Mouse (Mus musculus): ENCODE data around the gene Abhd12b. TPM values are rescaled to one million over a fixed set of nuclear protein-coding genes. Genes with fewer than 3 reads are reported as not detected.

The Abhd12b gene
- polyA plus RNA-seq, 1 experiment from 2014 or later: not detected

DNA sequence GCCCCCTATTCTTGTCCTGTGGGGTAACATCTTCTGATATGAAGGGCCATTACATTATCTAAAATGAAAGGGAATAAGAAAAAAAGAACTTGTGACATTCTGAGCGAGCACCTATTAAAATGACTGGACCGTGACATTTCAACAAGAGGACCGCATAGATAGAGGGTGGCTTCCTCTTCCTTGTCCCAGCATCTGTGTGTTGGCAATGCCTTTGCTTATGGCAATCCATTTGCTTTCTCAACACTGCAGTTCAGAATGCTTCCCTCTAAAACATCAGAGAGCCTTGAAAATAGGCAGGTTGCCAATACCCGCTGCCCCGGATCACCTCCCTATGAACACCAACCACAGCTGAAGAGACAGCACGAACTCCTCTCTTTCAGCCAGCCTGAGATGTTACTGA, 44.0 kb upstream of the Abhd12b start:
- peak overlapping the region; percentile 84 for H3K4me3 ChIP-seq (ENCODE audit: low read depth, low read length)

GRCm38 (mm10) chr12:70110375-70111116, 43.4 kb upstream of the Abhd12b start:
- H3K9ac ChIP-seq (replicated peaks): peak overlapping the region; percentile 80
- 0 out of 2 replicates have a peak, but pooled peaks cover 4% of the 10 kb centered on the region for H3K27me3 ChIP-seq (ENCODE audit: insufficient read depth, low read length)
- H3K27ac ChIP-seq (ENCODE audit: low read depth): peak overlapping the region; percentile 89
- TF ChIP-seq CTCF (IDR thresholded peaks at IDR 0.05; ENCODE audit: low read depth): no peak
- TF ChIP-seq EP300 (IDR thresholded peaks at IDR 0.05; ENCODE audit: low read depth): no peak
- H3K4me3 ChIP-seq (ENCODE audit: low read depth, low read length): peak overlapping the region; percentile 84
- no peaks in the 10 kb centered on the region for H3K36me3 ChIP-seq (replicated peaks; ENCODE audit: insufficient read depth, low read length)
- no peaks in the 10 kb centered on the region for H3K9me3 ChIP-seq (ENCODE audit: low read length)
- DNase-seq: no peak
- 11% methylated on average over 23 of the region's 23 CpGs for WGBS (ENCODE audit: insufficient replicate concordance)
- H3K4me2 ChIP-seq (ENCODE audit: low read depth, low read length): peak overlapping the region; percentile 99
- peaks cover 8% of the 10 kb centered on the region for H3K4me1 ChIP-seq (ENCODE audit: insufficient read depth)
- ATAC-seq: no peak

More for the DNA sequence above, 44.0 kb upstream of the Abhd12b start:
- TF ChIP-seq EP300 (IDR thresholded peaks at IDR 0.05; ENCODE audit: low read depth): no peak
- TF ChIP-seq CTCF (IDR thresholded peaks at IDR 0.05; ENCODE audit: low read depth): no peak
- Histone ChIP-seq H3K9me3 (ENCODE audit: low read length) (no peaks in the 10 kb centered on the region), H3K27me3 (ENCODE audit: insufficient read depth, low read length) (0 out of 2 replicates have a peak, but pooled peaks cover 4% of the 10 kb centered on the region), H3K4me2 (ENCODE audit: low read depth, low read length) (peak overlapping the region; percentile 99), H3K36me3 (replicated peaks; ENCODE audit: insufficient read depth, low read length) (no peaks in the 10 kb centered on the region), H3K9ac (replicated peaks) (no peak overlapping the region), H3K27ac (ENCODE audit: low read depth) (peak overlapping the region; percentile 89), H3K4me1 (ENCODE audit: insufficient read depth) (peaks cover 8% of the 10 kb centered on the region)
- WGBS (ENCODE audit: insufficient replicate concordance): 44% methylated on average over 6 of the region's 6 CpGs
- ATAC-seq (no peak), DNase-seq (peak; percentile 27)

DNA sequence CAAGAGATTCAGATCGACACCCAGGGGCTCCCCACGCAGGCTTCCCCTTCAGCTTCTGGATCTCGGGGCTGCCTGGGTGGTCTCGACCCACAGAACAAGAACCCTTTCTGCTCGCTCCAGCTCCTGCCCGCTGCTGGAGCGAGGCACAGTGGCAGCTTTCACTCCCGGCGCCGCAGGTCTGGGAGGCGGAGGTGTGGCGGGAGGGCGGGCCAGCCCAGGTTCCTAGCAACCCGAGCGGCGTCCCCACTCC, 42.9 kb upstream of the Abhd12b start:
- DNase-seq (no peak), ATAC-seq (peak; percentile 60)
- peak overlapping the region; percentile 84 for H3K4me3 ChIP-seq (ENCODE audit: low read depth, low read length)
- 0% methylated on average over 14 of the region's 16 CpGs for WGBS (ENCODE audit: insufficient replicate concordance)
- H3K9me3 ChIP-seq (ENCODE audit: low read length): no peaks in the 10 kb centered on the region
- peak overlapping the region; percentile 89 for H3K27ac ChIP-seq (ENCODE audit: low read depth)
- 0 out of 2 replicates have a peak, but pooled peaks cover 4% of the 10 kb centered on the region for H3K27me3 ChIP-seq (ENCODE audit: insufficient read depth, low read length)
- peaks cover 8% of the 10 kb centered on the region for H3K4me1 ChIP-seq (ENCODE audit: insufficient read depth)
- no peak for TF ChIP-seq CTCF (IDR thresholded peaks at IDR 0.05; ENCODE audit: low read depth)
- TF ChIP-seq EP300 (IDR thresholded peaks at IDR 0.05; ENCODE audit: low read depth): no peak
- peak overlapping the region; percentile 80 for H3K9ac ChIP-seq (replicated peaks)
- no peaks in the 10 kb centered on the region for H3K36me3 ChIP-seq (replicated peaks; ENCODE audit: insufficient read depth, low read length)
- H3K4me2 ChIP-seq (ENCODE audit: low read depth, low read length): peak overlapping the region; percentile 99

DNA sequence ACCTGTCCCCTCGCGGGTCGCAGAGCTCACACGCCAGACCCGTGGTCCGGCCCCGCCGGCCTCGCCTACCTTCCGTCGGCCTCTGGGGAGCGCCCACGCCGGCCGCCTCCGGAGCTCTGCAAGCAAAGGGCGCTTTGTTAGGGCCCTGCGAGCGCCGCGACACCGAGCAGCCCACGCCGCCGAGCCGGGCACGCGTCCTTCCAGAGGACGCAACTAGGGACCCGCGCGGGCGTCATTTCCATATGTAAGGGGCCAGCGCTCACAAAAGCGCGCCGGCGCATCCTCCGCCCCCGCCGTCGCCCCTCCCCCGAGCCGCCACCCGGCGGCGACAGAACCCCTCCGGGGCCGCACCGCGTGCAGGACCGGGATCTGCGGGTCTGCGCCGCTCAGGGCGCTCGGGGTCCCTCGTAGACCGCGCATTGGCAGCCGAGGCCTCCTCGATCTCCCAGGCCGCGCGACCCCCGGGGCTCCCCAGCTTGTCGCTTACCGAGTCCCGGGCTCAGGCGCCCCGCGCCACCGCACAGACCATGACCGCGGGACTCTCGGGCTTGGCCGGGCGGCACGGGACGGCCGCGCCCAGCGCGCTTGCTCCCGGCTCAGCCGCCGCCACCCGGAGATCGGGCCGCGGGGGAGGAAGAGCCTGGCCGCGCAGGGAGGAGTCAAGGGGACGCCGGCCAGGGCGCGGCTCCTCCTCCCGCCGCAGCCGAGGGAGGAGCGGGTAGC, 42.4 kb upstream of the Abhd12b start:
- DNase-seq (peak; percentile 79), ATAC-seq (peak; percentile 87)
- TF ChIP-seq CTCF (IDR thresholded peaks at IDR 0.05; ENCODE audit: low read depth): no peak
- no peak for TF ChIP-seq EP300 (IDR thresholded peaks at IDR 0.05; ENCODE audit: low read depth)
- peak overlapping the region; percentile 80 for H3K9ac ChIP-seq (replicated peaks)
- H3K4me1 ChIP-seq (ENCODE audit: insufficient read depth): peaks cover 8% of the 10 kb centered on the region
- under 1% methylated on average over 73 of the region's 101 CpGs for WGBS (ENCODE audit: insufficient replicate concordance)
- H3K9me3 ChIP-seq (ENCODE audit: low read length): no peaks in the 10 kb centered on the region
- peak overlapping the region; percentile 89 for H3K27ac ChIP-seq (ENCODE audit: low read depth)
- H3K4me2 ChIP-seq (ENCODE audit: low read depth, low read length): peak overlapping the region; percentile 99
- H3K36me3 ChIP-seq (replicated peaks; ENCODE audit: insufficient read depth, low read length): no peaks in the 10 kb centered on the region
- 0 out of 2 replicates have a peak, but pooled peaks cover 4% of the 10 kb centered on the region for H3K27me3 ChIP-seq (ENCODE audit: insufficient read depth, low read length)
- peak overlapping the region; percentile 84 for H3K4me3 ChIP-seq (ENCODE audit: low read depth, low read length)

DNA sequence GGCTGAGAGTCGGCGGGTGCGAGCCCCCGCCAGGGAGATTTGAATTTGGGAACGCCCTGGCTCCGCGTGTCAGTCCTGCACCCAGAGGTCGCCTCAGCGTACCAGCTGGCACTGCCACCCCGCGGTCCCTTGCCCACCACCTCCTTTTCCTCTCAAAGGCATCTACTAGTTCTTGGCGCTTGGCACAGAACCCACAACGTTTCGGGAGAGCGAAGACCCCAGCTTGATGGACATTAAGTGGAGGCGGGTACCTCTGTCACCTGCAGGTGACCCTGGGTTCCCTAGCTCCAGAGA, 41.9 kb upstream of the Abhd12b start:
- peak overlapping the region; percentile 84 for H3K4me3 ChIP-seq (ENCODE audit: low read depth, low read length)
- TF ChIP-seq EP300 (IDR thresholded peaks at IDR 0.05; ENCODE audit: low read depth): no peak
- no peak for TF ChIP-seq CTCF (IDR thresholded peaks at IDR 0.05; ENCODE audit: low read depth)
- H3K9me3 ChIP-seq (ENCODE audit: low read length): no peaks in the 10 kb centered on the region
- H3K36me3 ChIP-seq (replicated peaks; ENCODE audit: insufficient read depth, low read length): no peaks in the 10 kb centered on the region
- DNase-seq (no peak), ATAC-seq (no peak)
- H3K27ac ChIP-seq (ENCODE audit: low read depth): peak overlapping the region; percentile 89
- 0 out of 2 replicates have a peak, but pooled peaks cover 4% of the 10 kb centered on the region for H3K27me3 ChIP-seq (ENCODE audit: insufficient read depth, low read length)
- H3K4me1 ChIP-seq (ENCODE audit: insufficient read depth): peaks cover 8% of the 10 kb centered on the region
- peak overlapping the region; percentile 99 for H3K4me2 ChIP-seq (ENCODE audit: low read depth, low read length)
- WGBS (ENCODE audit: insufficient replicate concordance): 3% methylated on average over 16 of the region's 16 CpGs
- H3K9ac ChIP-seq (replicated peaks): peak overlapping the region; percentile 80

DNA sequence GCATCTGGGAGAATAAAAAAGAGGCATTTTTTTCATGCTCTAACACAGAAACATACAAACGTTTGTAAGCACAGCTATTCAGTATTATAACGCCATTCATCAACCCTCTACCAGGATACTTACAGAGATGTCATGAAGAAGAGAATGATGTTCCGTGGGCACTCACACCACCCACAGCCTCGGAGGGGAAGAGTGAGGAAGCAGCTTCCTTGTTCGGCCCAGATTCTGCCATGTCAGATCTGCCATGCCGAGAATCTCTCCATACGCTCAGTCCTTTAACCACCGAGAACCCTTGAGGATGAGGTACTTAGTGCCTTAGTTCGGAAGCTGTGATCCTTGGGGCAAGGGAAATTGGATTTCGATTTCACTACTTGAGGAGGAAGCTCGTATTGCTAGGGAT, 40.6 kb upstream of the Abhd12b start, which contains the start of gene Nin:
TSS of gene Nin (minus strand) at position 367 of the 400 bp plus-strand sequence.
- DNase-seq (no peak), ATAC-seq (no peak)
- peaks cover 8% of the 10 kb centered on the region for H3K4me1 ChIP-seq (ENCODE audit: insufficient read depth)
- 0 out of 2 replicates have a peak, but pooled peaks cover 4% of the 10 kb centered on the region for H3K27me3 ChIP-seq (ENCODE audit: insufficient read depth, low read length)
- H3K9ac ChIP-seq (replicated peaks): no peak within 1 kb of the TSS
- H3K9me3 ChIP-seq (ENCODE audit: low read length): no peaks in the 10 kb centered on the region
- H3K36me3 ChIP-seq (replicated peaks; ENCODE audit: insufficient read depth, low read length): no peaks in the 10 kb centered on the region
- TF ChIP-seq EP300 (IDR thresholded peaks at IDR 0.05; ENCODE audit: low read depth) (no peak), CTCF (IDR thresholded peaks at IDR 0.05; ENCODE audit: low read depth) (no peak)
- H3K4me3 ChIP-seq (ENCODE audit: low read depth, low read length): no peak within 1 kb of the TSS
- peak within 1 kb of the TSS; percentile 99 for H3K4me2 ChIP-seq (ENCODE audit: low read depth, low read length)
- 62% methylated on average over 11 of the region's 11 CpGs for WGBS (ENCODE audit: insufficient replicate concordance)
- peak within 1 kb of the TSS; percentile 89; the same call in 1 of the 2 replicates for H3K27ac ChIP-seq (ENCODE audit: low read depth)
